Mouse (Mus musculus): ENCODE results near the gene Prtn3.
A peak's percentile ranks its signal among the peaks of the same experiment; 100 is the strongest.

Gene Prtn3

DNA sequence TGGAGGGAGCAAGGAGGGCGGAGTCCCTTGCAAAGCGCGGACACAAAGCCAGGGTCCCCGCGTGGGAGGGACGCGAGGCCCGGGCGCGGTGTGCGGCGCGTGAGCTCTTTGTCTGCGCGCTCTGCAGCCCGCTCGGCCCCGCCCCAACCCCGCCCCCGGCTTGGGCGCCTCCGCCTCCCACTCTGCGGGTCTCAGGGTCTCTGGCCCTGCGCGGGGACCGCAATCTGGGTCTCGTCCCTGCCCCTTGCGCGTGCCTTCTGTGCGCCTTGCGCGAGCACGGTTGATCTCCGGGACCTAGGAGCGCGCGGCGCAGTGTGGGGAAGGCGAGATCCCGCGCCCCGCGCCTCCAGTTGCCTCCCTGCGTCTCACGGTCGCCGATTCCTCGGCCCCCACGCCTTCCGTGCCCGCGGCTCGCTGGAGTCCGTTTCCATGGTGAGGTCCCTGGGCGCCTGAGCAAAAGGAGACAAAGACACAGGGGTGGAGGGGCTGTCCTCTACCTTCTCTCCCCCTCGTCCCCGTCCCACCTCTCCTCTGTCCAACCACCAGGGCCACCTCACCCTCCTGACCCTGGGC lies at the start of gene Prtn3, which contains the start of gene Plppr3:
Gene Prtn3 (plus strand): TSS at position 187 of the 573 bp plus-strand sequence.
Gene Plppr3 (minus strand): TSS at position 345 of the 573 bp plus-strand sequence.
- no peak for DNase-seq

DNA sequence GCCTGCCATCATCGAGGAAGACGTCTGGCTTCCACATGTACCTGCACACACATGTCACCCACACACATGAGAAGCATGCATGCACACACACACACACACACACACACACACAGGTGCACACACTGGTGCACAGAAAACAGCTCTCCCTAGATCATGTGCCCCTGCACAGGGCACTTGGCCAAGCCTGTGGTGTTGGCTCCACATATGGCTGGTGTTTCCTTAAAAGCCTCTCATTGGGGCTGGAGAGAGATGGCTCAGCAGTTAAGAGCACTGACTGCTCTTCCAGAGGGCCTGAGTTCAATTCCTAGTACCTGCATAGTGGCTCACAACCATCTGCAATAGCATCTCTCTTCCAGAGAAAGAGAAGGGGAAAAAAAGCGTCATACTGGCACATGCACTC lies 42.7 kb upstream of the Prtn3 start:
- DNase-seq, result no peak

DNA sequence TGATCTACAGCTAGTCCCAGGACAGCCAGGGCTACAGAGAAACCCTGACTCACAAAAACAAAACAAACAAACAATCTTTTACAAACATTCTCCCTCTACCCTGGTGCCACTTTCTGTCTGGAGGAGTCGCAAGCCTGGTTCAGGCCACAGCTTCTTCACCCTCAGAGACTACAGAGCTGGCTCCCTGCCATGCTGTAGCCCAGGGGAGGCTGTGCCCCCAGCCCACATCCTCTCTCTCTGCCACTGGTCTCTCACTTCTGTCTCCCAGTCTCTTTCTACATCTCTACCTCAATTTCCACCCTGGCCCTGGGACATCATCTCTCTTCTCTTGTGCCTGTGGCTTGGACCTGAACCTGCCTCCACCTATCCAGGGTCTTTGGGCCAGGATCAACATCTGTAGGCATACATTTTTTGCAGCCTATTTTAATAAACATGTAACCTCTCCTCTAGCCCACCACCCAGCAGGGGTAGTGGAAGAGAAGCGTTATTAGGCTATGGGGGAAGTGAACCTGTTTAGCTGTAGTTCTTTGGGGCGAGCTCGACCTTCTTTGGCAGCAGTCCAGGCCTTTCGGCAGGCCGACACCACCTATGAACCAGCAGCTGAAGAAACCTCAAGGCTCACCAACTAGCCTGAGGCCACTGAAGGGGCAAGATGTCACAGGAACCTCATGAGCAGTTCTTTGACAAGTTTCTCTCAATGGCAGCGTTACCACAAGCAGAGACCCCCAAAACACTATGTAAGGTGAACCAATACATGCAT lies 42.1 kb upstream of the Prtn3 start:
- no peak for DNase-seq

DNA sequence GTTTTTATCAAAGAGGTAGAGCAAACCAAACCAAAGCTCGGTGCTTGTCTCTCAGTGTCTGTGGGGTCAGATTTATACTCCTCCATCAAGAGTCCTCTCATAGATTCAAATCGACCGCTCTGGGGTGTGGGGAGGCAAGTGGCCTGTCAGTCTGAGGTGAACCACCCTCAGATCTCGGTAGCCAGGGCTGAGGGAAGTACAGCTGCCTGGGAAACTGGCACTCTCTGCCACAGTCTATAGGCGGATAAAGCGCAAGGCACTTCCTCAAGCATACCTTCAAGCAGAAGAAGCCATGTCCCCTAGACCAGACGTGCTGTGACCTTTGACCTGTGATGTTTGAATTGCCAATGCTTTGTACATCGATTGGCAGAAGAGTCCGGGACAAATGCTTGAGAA lies 41.5 kb upstream of the Prtn3 start:
- DNase-seq, result no peak

- peak in 1 of 2 experiments; percentile 74 for DNase-seq
Observed at GRCm38 (mm10) chr10:79834769-79835398, 39.4 kb upstream of the Prtn3 start.

- no peak for DNase-seq
Observed at GRCm38 (mm10) chr10:79836918-79837317, 37.4 kb upstream of the Prtn3 start.

- DNase-seq, result no peak
Observed at GRCm38 (mm10) chr10:79838151-79838550, 36.1 kb upstream of the Prtn3 start.

- DNase-seq, result no peak
Observed at GRCm38 (mm10) chr10:79840091-79840490, 34.2 kb upstream of the Prtn3 start.

- peak; percentile 69 to 82 for DNase-seq
Observed at GRCm38 (mm10) chr10:79840644-79841551, 33.4 kb upstream of the Prtn3 start.

DNA sequence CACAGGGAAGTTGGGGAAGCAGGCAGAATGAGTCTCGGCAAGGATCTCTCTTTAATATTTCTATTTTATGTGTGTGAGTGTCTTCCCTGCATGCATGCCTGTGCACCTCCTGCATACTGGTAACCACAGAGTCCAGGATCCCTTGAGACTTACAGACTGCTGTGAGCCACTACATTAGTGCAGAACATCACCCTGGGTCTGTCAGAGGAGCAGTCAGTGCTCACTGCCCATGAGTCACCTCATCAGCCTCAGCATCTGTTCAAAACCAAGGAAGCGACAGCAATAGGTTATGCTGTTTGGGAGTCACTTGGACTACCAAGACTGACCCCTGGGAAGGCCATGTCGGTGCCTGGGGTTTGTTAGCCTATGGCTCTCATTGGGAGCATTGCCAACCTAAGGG lies 32.0 kb upstream of the Prtn3 start:
- DNase-seq, result no peak

- DNase-seq, result no peak
Observed at GRCm38 (mm10) chr10:79843476-79843875, 30.8 kb upstream of the Prtn3 start.

DNA sequence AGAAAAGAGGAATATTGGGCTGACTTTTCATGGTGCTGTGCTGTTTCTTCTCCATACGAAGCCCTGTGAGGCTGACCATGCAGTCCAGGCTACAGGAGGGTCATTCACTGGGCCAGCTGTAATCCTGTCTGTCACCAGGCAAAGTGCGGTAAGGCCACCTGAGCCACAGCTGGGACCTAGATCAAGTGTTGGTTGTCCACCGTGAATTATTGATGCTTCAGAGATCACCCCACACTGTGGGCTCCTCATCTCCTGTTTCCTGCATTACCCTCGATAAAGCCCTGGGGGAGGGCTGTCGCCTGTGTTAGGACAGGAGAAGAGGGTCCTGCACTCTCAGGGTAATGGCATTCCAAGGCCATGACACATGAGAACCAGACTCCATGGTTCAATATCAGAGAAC lies 27.7 kb upstream of the Prtn3 start:
- no peak for DNase-seq

DNA sequence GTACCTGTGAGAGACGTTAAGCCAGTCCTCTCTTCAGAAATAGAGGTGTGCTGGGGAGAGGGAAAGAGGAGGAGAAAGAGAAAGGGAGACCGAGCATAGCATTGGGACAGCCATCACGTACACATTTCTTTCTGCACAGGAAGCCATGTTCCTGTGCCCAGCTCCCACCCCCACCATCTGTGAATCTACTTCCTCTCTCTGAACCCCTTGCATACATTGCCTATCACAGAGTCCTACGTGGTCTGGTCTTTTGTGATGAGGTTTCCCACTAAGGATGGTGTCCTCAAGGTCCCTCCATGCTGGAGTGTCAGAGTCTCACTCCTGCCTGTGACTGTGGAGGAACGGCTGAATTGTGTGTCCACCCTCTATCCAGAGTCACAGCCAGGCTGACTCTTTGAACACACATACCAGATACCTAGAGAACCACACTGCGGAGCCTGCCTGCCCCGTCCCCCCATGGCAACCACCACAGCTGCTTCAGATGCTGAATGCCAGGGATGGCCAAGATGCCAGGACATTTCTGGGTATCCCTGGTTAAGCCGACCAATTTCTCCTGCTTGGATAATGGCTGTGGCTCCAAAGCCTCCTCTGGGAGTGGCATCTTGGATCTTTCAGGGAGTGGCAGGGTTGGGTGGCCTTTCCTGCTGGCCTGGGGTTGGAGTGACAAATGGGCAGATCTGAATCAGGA lies 24.2 kb upstream of the Prtn3 start:
- DNase-seq, result no peak

- DNase-seq, result no peak
Observed at GRCm38 (mm10) chr10:79851653-79852052, 22.6 kb upstream of the Prtn3 start.

DNA sequence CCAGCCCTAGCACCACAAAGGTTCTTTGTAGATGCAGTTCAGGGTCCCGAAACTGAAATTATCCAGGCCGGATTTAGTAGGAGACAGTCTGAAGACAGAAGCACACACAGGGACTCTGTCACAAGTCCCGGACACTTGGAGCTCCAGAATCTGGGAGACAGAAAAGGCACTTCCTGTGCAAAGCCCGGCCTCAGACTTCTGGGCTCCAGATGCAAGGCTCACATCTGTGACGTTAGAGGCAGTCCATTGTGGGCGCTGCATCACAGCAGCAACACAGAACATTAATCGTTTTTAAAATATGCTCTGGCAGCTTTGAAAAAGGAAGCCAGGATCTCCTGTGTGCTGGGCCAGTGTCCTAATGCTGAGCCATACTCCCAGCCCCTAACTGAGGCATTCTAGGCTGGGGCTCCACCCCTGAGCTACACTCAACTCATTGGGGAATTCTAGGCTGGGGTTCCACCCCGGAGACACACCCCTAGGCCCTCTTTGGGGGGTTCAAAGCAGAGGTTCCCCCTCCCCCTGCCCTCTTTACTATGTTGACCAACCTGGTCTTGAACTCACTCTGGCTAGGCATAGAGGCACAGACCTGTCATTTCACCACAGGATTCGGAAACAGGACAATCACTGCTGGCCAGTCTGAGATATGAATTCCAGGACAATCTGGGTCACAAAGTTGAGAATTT lies 22.0 kb upstream of the Prtn3 start:
- peak; percentile 58 to 68 for DNase-seq

DNA sequence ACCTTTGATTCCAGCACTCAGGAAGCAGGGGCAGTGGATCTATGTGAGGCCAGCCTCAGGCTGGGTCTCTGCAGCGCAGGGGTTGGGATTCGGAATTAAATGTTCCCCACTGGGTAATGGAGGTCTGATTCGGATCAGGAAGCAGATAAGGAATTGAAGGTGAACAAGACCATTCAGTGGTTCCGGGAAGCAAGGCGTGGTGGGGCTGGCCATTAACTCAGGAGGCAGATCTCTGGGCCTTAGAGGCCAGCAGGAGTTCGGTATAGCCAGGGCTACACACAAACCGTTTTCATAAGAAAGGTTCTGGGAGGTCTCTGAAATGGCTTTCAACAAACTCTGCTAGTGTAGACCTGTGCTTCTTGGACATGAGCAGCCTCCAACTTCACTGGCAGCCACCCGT lies 21.4 kb upstream of the Prtn3 start:
- no peak for DNase-seq

GRCm38 (mm10) chr10:79853392-79853791 lies 20.9 kb upstream of the Prtn3 start:
- peak; percentile 95 to 97 for DNase-seq

DNA sequence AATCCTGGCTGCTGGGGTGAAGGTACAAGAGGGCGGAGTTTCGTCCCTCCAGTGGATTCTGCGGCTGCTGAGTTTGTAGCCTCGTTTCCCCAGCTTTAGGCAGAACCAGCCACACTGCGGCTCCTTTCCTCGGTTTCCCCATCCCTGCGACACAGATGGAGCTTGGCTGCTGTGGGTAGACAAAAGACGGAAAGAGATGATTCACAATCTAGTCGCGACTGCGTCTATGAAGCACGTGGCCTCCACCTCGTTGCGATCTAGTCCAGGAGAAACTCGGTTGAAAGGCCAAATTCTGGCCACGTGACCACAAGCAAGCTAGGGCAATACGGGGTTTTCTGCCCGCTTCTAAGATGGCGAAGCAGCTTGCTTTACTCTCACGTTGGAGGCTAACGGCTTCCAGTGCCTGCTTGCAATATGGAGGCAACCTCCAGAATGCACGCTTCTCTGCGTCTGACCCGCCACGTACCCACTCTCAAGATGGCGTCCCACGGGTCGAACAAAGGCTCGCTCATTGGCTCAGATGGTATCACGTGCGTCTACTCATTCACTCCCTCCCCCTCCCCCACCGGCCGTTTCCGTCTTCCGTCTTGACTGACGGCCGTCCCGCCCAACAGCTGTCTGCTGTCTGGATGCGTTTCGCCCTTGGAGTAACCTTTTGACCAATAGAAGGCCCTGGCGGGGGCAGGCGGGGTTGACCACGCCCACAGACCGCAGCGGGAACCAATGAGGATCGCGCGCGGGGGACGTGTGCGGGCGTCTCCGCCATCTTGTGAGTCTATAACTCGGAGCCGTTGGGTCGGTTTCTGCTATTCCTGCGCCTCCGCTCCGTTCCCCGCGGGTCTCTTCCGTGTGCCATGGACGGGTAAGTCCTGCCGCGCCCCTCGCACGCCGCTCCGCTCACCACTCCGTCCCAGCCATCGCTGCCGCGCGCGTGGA lies 20.1 kb upstream of the Prtn3 start, which contains the start of gene Ptbp1:
Gene Ptbp1 (plus strand): TSS at position 568 of the 936 bp plus-strand sequence.
- peak; percentile 99 for DNase-seq

GRCm38 (mm10) chr10:79854801-79855541 lies 19.3 kb upstream of the Prtn3 start:
- peak in 1 of 2 experiments; percentile 63 for DNase-seq

Data from kidney, adult 8-10 months (tissue).